Mouse (Mus musculus) liver (tissue): ENCODE measurements around the gene Prdm16.

Experiments used
- DNase-seq: peaks from one replicate; pipeline ENCODE4 v3.0.0-alpha.2; 2020; ENCODE audit warnings: mixed read lengths

Gene Prdm16

GRCm38 (mm10) chr4:154410559-154410958, 226.1 kb downstream of the Prdm16 start:
- DNase-seq = no peak

- DNase-seq = no peak
Measured at GRCm38 (mm10) chr4:154409841-154410240, 226.8 kb downstream of the Prdm16 start.

DNA sequence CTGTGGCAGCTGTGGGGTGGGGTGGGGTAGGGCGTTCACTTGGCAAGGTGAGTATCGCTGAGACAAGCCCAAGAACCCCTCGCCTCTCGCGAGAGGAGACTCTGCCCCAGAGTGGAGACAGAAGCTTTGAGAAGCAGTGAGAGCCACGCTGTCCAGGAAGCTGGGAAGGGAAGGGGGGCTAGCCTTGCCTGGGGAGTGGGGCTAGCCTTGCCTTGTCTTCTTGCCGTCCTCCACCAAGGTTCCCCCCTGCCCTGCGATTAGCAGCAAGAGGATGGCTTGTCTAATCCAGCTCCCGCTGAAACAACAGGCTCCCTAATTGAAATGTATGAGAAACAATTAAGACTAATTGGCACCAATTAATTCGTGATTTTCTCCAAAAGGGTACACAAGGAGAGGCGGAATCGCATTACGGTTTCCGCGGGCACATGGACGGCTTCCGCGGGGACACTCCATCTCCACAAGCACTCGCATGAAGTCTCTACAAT, 227.4 kb downstream of the Prdm16 start:
- DNase-seq = no peak

DNA sequence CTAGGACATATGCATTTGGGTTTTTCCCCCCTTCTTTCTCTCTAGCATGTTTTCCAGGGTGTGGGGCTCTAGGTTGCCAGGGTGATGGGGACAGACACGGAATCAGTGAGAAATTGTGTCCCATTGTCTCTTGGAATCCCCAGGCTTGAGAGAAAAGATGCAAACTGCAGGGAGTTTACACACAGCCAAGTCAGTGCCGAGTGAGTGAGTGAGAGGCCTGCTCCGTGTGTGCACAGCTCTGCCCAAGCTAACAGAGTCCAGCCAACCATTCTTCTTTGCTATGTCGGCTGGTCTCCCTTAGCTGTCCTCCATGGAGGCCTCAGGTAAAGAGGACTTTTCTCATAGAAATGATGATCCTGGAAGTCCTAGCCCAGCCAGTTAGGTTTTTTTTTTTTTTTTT, 233.7 kb downstream of the Prdm16 start:
- DNase-seq = no peak

GRCm38 (mm10) chr4:154401982-154402932, 234.4 kb downstream of the Prdm16 start:
- no peak for DNase-seq

DNA sequence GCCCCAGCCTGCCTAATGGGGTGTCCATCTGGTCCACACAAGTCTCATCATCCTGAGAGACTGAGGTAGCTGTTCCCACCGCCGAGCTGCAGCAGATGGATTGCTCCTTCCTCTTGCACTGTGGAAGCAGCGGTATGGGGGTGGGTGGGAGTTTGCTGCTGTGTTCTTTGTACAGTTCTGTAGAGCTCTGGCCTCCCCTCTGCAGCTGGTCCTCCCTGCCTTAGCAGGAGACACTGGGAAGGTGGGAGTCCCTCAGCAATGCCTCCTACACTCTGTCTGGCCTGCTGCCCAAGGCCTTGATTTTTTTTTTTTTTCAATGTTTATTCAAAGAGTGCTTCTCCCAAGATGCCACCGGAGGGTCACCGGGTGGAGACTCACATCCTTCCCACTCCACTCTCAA, 235.3 kb downstream of the Prdm16 start:
- no peak for DNase-seq

- no peak for DNase-seq
Measured at GRCm38 (mm10) chr4:154400256-154401171, 236.2 kb downstream of the Prdm16 start.

GRCm38 (mm10) chr4:154399634-154400033, 237.0 kb downstream of the Prdm16 start:
- no peak for DNase-seq

GRCm38 (mm10) chr4:154396652-154397301, 239.9 kb downstream of the Prdm16 start:
- no peak for DNase-seq

DNA sequence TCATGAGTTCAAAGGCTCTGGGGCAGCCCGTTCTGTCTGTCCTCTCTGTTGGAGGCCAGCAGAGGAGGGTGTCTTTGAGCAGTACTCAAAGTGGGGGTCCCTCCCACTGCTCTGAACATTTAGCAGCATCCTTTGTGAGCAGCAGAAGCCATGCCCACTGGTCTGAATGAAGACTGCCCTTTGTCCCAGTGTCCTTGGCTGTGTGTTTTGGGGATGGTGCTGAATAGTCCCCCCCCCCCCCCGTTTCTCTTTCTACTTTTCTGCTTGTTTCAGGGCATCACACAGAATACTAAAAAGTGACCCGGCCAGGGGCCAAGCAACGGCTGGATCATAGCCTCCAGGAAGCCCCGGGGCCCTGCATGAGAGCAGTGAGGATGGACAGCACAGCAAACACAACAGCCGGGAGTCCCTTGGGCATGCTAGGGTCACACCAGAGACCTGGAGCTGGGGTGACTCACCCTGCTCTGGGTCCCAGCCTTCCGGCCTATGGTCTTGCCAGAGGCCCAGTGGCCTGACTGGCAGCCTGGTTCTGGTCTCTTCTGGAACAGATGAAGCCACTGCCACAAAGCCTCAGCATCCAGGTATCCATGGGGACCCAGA, 242.4 kb downstream of the Prdm16 start:
- no peak for DNase-seq

- peak; percentile 58 for DNase-seq
Measured at GRCm38 (mm10) chr4:154393196-154394122, 243.2 kb downstream of the Prdm16 start.

- no peak for DNase-seq
Measured at GRCm38 (mm10) chr4:154392641-154393040, 244.0 kb downstream of the Prdm16 start.

DNA sequence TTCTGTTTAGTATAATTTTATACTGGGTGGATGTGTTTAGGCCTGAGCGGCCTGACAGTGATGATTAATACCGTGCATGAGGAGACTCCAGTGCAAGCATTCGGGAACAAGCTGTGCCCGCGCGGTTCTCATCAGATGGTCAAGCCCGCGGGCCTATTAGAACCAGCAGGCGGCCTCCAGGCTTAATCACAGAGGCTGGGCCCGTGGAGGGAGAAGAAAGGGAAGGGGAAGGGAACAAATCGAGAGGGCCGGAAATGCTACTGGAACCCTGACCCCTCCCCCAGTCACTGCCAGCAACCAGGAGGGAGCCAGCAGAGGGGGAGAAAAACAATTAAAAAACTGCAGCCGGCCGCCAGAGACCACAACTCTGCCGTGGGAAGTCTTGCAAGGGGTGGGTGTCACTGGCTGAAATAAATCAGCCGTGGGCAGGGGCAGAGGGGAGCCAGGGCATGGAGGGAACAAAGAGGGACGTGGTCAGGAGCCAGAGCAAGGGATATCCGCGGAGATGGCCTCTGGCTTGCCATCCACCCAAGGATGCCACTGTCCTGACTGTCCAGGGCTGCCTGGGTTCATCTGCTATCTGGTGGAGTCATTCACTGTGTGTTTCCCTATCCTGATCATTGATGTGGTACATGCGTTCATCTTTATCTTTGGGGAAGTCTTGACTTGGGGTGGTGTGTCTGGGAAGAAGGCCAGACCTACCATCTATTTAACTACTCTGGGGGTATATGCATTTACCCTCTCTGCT, 246.2 kb downstream of the Prdm16 start:
- no peak for DNase-seq

DNA sequence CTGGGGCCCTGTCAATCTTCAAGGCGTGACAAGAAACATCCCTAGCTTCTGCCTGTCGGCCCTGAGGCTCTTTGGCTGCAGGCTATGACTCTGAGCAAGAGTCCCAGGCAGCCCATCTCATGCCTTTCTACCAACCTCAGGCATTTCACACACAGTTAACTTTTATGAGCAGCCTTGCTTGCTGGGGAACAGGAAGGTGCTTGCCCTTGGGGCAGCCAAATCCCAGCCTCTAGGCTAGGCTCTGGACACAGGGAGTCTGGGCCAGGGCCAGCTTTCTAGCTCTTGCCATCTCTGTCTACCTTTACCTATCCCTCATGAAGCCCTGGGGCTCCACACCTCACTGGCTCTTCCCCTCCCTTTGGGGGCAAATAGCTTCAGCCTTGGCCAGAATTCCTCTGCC, 247.0 kb downstream of the Prdm16 start:
- no peak for DNase-seq

- DNase-seq = no peak
Measured at GRCm38 (mm10) chr4:154386810-154387209, 249.9 kb downstream of the Prdm16 start.

- DNase-seq = no peak
Measured at GRCm38 (mm10) chr4:154385918-154386317, 250.8 kb downstream of the Prdm16 start.

GRCm38 (mm10) chr4:154385208-154385607, 251.5 kb downstream of the Prdm16 start:
- DNase-seq = no peak

- no peak for DNase-seq
Measured at GRCm38 (mm10) chr4:154378876-154379275, 257.8 kb downstream of the Prdm16 start.

- peak; percentile 17 for DNase-seq
Measured at GRCm38 (mm10) chr4:154375939-154376625, 260.6 kb downstream of the Prdm16 start.
